Mouse (Mus musculus): ENCODE measurements around the gene Capn3. TPM values are rescaled to one million over a fixed set of nuclear protein-coding genes. Genes with fewer than 3 reads are reported as not detected.

Capn3 gene
- 1.0 and 1.1 TPM in 2 replicates for polyA plus RNA-seq (2015; fragmentation: Nextera tagmentation; extraction: Ambion mirVana)

DNA sequence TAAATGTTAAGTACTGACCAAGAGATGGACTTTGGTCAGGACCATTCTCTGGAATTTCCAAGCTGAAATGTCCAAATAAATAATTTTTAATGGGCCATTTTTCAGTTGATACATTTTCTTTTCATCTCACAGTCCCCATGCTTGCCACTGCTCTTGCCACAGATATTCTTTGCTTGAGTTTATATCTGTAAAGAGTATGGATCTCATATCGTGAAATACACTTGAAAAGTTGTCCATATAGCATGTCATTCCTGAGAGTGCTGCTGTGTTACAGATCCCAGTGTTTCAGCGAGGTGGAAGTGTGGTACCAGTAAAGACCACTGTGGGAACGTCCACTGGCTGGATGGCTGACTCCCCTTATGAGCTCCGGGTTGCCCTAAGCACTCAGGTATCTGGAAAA is at the start of gene Capn3:
Gene Capn3 (plus strand): TSS at position 301 of the 400 bp plus-strand sequence.
- no peaks in the 10 kb centered on the region for H3K36me3 ChIP-seq
- H3K9me3 ChIP-seq = no peaks in the 10 kb centered on the region
- ATAC-seq (ENCODE audit: low read depth) = no peak
- 77% methylated on average over 4 of the region's 4 CpGs for WGBS
- H3K4me1 ChIP-seq (replicated peaks) = no peaks in the 10 kb centered on the region
- H3K27ac ChIP-seq (replicated peaks) = no peak within 1 kb of the TSS
- H3K4me3 ChIP-seq = no peak within 1 kb of the TSS
- no peak within 1 kb of the TSS for H3K4me2 ChIP-seq
- no peak within 1 kb of the TSS for H3K9ac ChIP-seq
- no peaks in the 10 kb centered on the region for H3K27me3 ChIP-seq

DNA sequence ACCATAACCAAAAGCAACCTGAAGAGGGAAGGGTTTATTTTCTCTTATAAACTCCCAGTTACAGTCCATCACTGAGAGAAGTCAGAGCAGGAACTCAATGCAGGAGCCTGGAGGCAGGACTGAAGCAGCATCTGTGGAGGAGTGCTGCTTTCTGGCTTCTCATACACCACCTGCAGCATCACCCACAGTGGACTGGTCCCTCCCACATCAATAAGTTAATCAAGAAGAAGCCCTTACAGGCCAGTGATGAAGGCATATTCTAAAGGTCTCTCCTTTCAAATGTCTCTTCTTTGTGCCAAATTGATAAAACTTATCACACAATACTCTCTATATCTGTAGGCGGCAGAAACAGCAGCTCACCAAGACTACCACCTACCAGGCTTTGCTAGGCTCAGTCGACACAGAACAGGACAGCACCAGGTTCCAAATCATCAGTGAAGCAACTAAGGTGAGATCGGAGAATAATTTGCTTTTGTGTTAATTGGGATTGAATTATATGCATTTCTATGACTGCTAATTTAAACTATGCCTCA is 44.7 kb upstream of the Capn3 start:
- 96% methylated on average over 3 of the region's 3 CpGs for WGBS
- Histone ChIP-seq H3K4me2 (no peak overlapping the region), H3K27me3 (no peaks in the 10 kb centered on the region), H3K36me3 (no peaks in the 10 kb centered on the region), H3K4me3 (no peak overlapping the region), H3K4me1 (replicated peaks) (no peaks in the 10 kb centered on the region), H3K27ac (replicated peaks) (no peak overlapping the region), H3K9ac (no peak overlapping the region), H3K9me3 (peaks cover 25% of the 10 kb centered on the region)
- ATAC-seq (ENCODE audit: low read depth) = no peak

DNA sequence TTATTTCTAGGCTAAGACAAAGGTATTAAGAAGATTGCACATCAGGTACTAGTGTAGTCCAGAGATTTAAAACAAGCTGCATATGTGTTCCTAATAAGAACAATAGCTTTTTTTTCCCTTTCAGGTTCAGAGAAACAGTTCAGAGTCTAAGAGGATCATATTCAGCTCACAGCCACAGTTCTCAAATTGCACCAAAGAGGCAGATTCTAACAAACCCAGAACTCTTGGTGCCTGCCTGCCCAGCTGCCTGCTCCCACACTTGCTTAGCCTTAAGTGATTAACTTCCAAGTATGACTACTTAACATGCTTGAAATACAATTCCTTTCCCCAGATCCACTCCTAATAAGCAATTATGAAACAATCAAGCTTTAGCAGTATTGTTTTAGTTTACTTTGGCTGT is 41.7 kb upstream of the Capn3 start:
- Histone ChIP-seq H3K27ac (replicated peaks) (no peak overlapping the region), H3K4me3 (no peak overlapping the region), H3K27me3 (no peaks in the 10 kb centered on the region), H3K4me2 (no peak overlapping the region), H3K9ac (no peak overlapping the region), H3K36me3 (no peaks in the 10 kb centered on the region), H3K9me3 (peaks cover 2% of the 10 kb centered on the region; the same call in 1 of the 2 replicates), H3K4me1 (replicated peaks) (no peaks in the 10 kb centered on the region)
- ATAC-seq (ENCODE audit: low read depth) = no peak

DNA sequence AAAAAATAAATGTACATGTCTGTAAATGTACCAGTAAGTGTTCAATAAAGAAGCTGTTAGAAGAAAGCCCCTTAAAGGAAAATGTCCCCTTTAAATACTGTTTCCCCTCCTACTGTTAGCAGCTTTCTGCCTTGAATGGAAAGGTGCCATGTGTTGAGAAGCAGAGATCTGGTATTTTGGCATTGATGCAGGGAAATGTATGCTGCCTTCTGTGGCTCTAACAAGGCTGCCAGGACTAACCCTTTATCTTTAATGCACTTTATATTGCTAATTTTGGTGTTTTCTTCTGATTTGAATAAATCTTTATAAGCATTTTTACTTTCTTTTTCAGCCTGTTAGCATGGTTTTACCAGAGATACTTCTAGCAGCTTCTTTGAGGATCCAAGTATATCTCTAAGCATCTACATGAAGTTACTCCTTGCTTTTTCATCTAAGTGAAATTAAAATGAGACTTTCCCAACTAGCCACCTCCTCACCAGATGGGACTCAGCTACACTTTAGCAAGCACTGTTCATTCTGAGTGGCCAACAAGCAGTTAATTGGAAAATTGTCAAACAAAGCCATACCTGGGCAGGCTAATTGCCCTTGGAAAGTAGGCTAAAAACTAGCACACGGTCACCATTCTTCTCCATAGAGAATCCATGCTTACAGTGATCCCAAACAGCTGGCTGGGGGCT is 40.9 kb upstream of the Capn3 start:
- no peaks in the 10 kb centered on the region for H3K36me3 ChIP-seq
- WGBS = 67% methylated on average over 1 of the region's 1 CpGs
- H3K4me2 ChIP-seq = no peak overlapping the region
- H3K9me3 ChIP-seq = no peaks in the 10 kb centered on the region
- H3K4me1 ChIP-seq (replicated peaks) = no peaks in the 10 kb centered on the region
- ATAC-seq (ENCODE audit: low read depth) = no peak
- no peak overlapping the region for H3K4me3 ChIP-seq
- H3K27ac ChIP-seq (replicated peaks) = no peak overlapping the region
- H3K27me3 ChIP-seq = no peaks in the 10 kb centered on the region
- no peak overlapping the region for H3K9ac ChIP-seq

DNA sequence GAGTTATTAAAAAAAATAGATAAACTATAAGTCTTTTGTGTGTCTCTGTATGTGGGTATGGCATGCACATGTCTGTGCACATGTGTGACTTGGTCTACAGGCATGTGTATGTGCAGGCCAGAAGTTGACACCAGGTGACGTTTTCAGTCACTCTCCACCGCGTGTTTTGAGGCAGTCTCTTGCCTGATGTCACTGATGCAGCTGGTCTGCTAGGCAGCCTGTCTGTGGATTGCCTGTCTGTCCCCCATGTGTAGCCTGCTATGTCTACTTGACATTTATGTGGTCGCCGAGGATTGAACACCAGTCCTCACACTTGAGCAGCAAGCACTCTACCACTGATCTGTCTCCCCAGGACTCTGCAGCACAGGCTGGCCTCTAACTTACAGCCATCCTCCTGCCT is 31.4 kb upstream of the Capn3 start:
- no peak overlapping the region for H3K27ac ChIP-seq (replicated peaks)
- 88% methylated on average over 5 of the region's 5 CpGs for WGBS

DNA sequence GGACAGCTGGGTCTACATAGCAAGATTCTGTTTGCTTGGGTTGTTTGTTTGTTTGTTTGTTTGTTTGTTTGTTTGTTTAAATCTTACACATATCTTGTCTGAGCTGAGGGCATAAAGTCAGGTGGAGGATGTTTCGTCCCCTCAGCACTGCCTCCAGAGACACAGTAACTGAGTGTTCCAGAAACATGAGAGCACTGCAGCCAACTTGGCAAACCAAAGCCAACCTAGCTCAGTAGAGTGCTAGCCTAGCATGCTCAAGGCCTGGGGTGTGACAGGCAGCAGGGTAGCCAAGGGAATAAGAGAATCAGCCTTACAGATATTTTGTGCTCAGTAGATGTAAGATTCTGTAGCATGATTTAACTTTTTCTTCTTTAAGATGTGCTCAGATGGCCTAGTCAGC is 11.3 kb upstream of the Capn3 start:
- Histone ChIP-seq H3K4me3 (no peak overlapping the region), H3K36me3 (no peaks in the 10 kb centered on the region), H3K27me3 (no peaks in the 10 kb centered on the region), H3K27ac (replicated peaks) (no peak overlapping the region), H3K9me3 (no peaks in the 10 kb centered on the region), H3K9ac (no peak overlapping the region), H3K4me1 (replicated peaks) (no peaks in the 10 kb centered on the region), H3K4me2 (no peak overlapping the region)
- WGBS = 97% methylated on average over 1 of the region's 1 CpGs
- no peak for ATAC-seq (ENCODE audit: low read depth)

More for the DNA sequence above, 31.4 kb upstream of the Capn3 start:
- Histone ChIP-seq H3K4me3 (no peak overlapping the region), H3K9me3 (no peaks in the 10 kb centered on the region), H3K4me2 (no peak overlapping the region), H3K36me3 (peaks cover 4% of the 10 kb centered on the region; the same call in 1 of the 2 replicates), H3K4me1 (replicated peaks) (no peaks in the 10 kb centered on the region), H3K9ac (no peak overlapping the region), H3K27me3 (no peaks in the 10 kb centered on the region)
- ATAC-seq (ENCODE audit: low read depth) = no peak

DNA sequence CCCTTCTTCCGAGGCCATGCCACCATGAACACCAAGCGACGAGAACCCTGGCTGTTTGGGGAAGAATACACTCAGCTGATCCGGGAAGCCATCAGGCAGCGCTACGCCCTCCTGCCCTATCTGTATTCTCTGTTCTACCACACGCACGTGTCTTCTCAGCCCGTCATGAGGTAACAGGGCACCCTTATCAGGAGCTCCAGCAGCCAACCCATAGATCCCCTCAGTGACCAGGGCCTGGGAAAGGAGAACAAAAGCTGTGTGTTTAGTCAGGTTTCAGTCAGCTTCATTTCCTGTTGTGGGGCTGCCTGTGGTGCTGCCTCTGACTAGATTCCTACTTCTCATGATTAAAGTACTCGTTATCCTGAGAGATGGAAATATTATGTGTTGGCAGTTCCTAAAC is 9.4 kb upstream of the Capn3 start:
- Histone ChIP-seq H3K27ac (replicated peaks) (no peak overlapping the region), H3K9me3 (no peaks in the 10 kb centered on the region), H3K27me3 (no peaks in the 10 kb centered on the region), H3K9ac (no peak overlapping the region), H3K4me1 (replicated peaks) (no peaks in the 10 kb centered on the region), H3K4me2 (no peak overlapping the region), H3K36me3 (no peaks in the 10 kb centered on the region), H3K4me3 (no peak overlapping the region)
- no peak for ATAC-seq (ENCODE audit: low read depth)
- 83% methylated on average over 10 of the region's 10 CpGs for WGBS

DNA sequence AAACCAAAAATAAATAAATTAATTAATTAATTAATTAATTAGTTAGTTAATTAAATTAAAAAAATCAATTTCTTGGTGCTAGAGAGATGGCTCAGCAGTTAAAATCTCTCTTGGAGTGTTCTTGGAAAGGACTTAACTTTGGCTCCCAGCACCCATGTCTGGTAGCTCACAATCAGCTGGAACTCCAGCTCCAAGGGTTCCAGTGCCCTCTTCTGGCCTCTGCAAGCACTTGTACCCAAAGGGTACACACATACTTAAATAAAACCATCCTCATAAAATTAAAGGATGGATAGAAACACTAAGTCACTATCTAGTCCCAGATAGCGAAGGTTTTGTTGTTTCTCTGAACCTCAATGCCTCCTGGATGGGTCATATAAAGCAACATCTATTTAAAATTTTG is 8.5 kb upstream of the Capn3 start:
- no peaks in the 10 kb centered on the region for H3K4me1 ChIP-seq (replicated peaks)
- 94% methylated on average over 1 of the region's 1 CpGs for WGBS
- no peaks in the 10 kb centered on the region for H3K36me3 ChIP-seq
- no peak for ATAC-seq (ENCODE audit: low read depth)
- no peak overlapping the region for H3K27ac ChIP-seq (replicated peaks)
- no peaks in the 10 kb centered on the region for H3K27me3 ChIP-seq
- no peak overlapping the region for H3K4me2 ChIP-seq
- H3K9me3 ChIP-seq = no peaks in the 10 kb centered on the region
- no peak overlapping the region for H3K9ac ChIP-seq
- no peak overlapping the region for H3K4me3 ChIP-seq

DNA sequence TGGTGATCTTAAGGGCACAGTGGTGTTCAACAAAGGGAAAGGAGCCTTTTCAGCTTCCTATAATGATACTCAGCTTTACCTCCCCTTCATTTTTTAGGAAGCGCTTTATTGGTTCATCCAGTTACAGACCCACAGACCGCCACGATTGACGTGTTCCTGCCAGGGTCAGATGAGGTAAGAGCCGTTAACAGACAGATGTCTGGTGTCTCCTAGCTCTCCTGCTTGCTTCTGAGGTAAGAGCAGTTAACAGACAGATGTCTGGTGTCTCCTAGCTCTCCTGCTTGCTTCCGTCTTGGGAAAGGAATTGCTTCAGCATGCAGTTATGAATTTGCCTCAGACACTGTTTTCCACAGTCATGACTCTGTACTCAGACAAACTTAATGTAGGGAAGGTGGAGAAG is 5.1 kb upstream of the Capn3 start:
- 62% methylated on average over 6 of the region's 6 CpGs for WGBS
- H3K9me3 ChIP-seq = no peaks in the 10 kb centered on the region
- ATAC-seq (ENCODE audit: low read depth) = no peak
- no peak overlapping the region for H3K9ac ChIP-seq
- H3K4me1 ChIP-seq (replicated peaks) = no peaks in the 10 kb centered on the region
- H3K4me3 ChIP-seq = no peak overlapping the region
- H3K4me2 ChIP-seq = no peak overlapping the region
- H3K36me3 ChIP-seq = no peaks in the 10 kb centered on the region
- no peaks in the 10 kb centered on the region for H3K27me3 ChIP-seq
- H3K27ac ChIP-seq (replicated peaks) = no peak overlapping the region

DNA sequence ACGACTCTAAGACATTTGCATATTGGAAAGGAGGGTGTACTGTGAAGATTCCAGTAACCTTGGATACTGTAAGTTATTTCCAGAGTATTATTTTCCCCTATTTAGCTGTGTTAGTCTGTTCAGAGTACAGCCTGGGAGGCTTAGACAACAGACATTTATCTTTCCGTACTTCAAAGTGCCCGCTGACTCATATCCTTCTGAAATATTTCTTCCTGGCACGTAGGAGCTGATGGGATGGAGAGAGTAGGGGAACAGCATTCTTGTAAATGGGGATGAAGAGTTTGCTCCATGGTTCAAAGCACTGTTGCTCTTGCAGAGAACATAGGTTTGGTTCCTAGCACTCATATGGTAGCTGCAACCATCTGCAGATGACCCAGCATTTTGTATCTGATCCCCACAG is 3.2 kb upstream of the Capn3 start:
- Histone ChIP-seq H3K4me3 (no peak overlapping the region), H3K4me2 (no peak overlapping the region), H3K4me1 (replicated peaks) (no peaks in the 10 kb centered on the region), H3K9ac (no peak overlapping the region), H3K27me3 (no peaks in the 10 kb centered on the region), H3K36me3 (no peaks in the 10 kb centered on the region), H3K9me3 (no peaks in the 10 kb centered on the region), H3K27ac (replicated peaks) (no peak overlapping the region)
- 86% methylated on average over 4 of the region's 4 CpGs for WGBS
- ATAC-seq (ENCODE audit: low read depth) = no peak

DNA sequence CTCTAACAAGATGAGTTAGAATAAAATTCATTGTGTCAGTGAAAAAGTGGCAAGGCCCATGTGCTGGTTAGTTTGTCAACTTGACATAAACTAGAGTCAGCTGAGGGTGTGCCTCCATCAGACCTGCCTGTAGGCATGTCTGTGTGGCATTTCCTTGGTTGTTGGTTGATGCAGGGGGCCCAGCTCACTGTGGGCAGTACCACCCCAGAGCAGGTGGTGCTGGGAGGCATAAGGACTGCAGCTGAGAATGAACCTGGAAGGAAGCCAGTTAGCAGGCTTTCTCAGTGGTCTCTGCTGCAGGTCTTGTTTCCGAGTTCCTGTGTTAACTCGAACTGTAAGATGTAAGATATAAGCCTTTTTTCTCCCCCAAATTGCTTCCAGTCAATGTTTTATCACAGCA is 832 bp upstream of the Capn3 start:
- Histone ChIP-seq H3K27me3 (no peaks in the 10 kb centered on the region), H3K9ac (no peak overlapping the region), H3K4me1 (replicated peaks) (no peaks in the 10 kb centered on the region), H3K9me3 (no peaks in the 10 kb centered on the region), H3K4me2 (no peak overlapping the region), H3K27ac (replicated peaks) (no peak overlapping the region), H3K36me3 (no peaks in the 10 kb centered on the region), H3K4me3 (no peak overlapping the region)
- no peak for ATAC-seq (ENCODE audit: low read depth)
- WGBS = 85% methylated on average over 2 of the region's 2 CpGs

DNA sequence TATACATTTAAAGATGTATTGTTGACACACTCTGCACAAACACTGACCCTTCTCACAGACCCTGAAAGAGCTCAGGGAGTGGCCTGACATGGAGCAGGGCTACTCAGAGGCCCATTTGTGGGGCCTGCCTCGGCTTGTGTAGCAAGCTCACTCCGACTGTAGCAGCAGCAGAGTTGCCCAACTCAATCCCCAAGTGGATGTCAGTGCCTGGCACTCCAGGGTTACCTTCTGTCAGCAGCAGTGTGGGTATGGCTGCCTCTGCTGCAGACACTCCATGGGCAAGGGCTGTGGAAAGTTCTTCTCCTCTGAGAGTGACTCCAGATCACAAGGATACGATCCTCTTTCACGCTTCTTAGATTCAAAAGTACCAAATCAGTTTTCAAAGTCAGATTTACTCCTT is 4.4 kb downstream of the Capn3 start:
- H3K4me2 ChIP-seq = no peak overlapping the region
- H3K4me1 ChIP-seq (replicated peaks) = no peaks in the 10 kb centered on the region
- no peaks in the 10 kb centered on the region; the same call in 1 of the 2 replicates for H3K36me3 ChIP-seq
- H3K9me3 ChIP-seq = no peaks in the 10 kb centered on the region
- 90% methylated on average over 4 of the region's 4 CpGs for WGBS
- no peak overlapping the region for H3K4me3 ChIP-seq
- no peaks in the 10 kb centered on the region for H3K27me3 ChIP-seq
- no peak overlapping the region for H3K27ac ChIP-seq (replicated peaks)
- no peak overlapping the region for H3K9ac ChIP-seq
- ATAC-seq (ENCODE audit: low read depth) = no peak

DNA sequence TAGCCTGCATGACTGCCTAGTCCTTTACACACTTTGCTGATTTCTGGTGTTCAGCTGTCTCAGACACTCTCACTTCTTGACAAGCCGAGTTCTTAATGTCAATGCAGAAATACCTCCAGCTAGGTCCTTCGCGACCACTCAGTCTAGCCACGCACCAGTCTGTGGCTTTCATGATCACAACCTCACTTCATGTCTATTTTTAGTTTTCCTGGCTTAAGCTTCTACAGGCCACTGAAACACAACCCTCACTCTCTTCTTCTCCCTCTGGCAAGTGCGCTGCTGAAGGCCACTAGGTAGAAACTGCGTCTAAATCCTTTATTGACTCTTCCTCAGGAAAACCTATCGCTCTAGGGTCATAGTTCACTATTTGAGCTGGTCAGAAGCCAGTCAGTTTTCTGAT is 7.5 kb downstream of the Capn3 start:
- no peak for ATAC-seq (ENCODE audit: low read depth)
- WGBS = 86% methylated on average over 7 of the region's 7 CpGs
- H3K36me3 ChIP-seq = no peaks in the 10 kb centered on the region; the same call in 1 of the 2 replicates
- H3K27ac ChIP-seq (replicated peaks) = no peak overlapping the region
- no peaks in the 10 kb centered on the region for H3K4me1 ChIP-seq (replicated peaks)
- no peaks in the 10 kb centered on the region for H3K27me3 ChIP-seq
- H3K4me2 ChIP-seq = no peak overlapping the region
- H3K9me3 ChIP-seq = no peaks in the 10 kb centered on the region
- no peak overlapping the region for H3K9ac ChIP-seq
- no peak overlapping the region for H3K4me3 ChIP-seq
